Comparison of ENCODE assay signal across 8 mouse cellular contexts in genomic region chr1:59592876-59593275, GRCm38 (mm10).
DNase-seq lines count a peak whose midpoint lies in the region; ATAC-seq and TF ChIP-seq lines count a peak whose summit lies in the region.

No protein-coding gene starts in this region.

- peaks cover 40% of the 10 kb centered on the region for H3K27me3 ChIP-seq in heart, embryonic 11.5 days (ENCODE audit: control insufficient read depth, insufficient read depth, low read length)
- peaks cover 52% of the 10 kb centered on the region for H3K27me3 ChIP-seq in embryonic facial prominence, embryonic 10.5 days (replicated peaks; ENCODE audit: low read depth, poor library complexity, severe bottlenecking)
- H3K27me3 ChIP-seq in hindbrain, postnatal 0 days (ENCODE audit: insufficient read depth, low read length) = no peaks in the 10 kb centered on the region
- peaks cover 39% of the 10 kb centered on the region for H3K27me3 ChIP-seq in midbrain, embryonic 13.5 days

- H3K27ac ChIP-seq in heart, embryonic 11.5 days (ENCODE audit: low read depth, low read length) = no peak overlapping the region
- H3K27ac ChIP-seq in embryonic facial prominence, embryonic 10.5 days (replicated peaks) = no peak overlapping the region
- H3K27ac ChIP-seq in hindbrain, postnatal 0 days = no peak overlapping the region
- 0 out of 2 replicates have a peak overlapping the region, but pooled peaks have one; percentile 14 for H3K27ac ChIP-seq in midbrain, embryonic 13.5 days

- no peak for ATAC-seq in heart, embryonic 11.5 days (replicated peaks; ENCODE audit: insufficient number of reproducible peaks, low FRiP score, low TSS enrichment)
- no peak for ATAC-seq in hindbrain, postnatal 0 days
- peak; percentile 74 for ATAC-seq in midbrain, embryonic 13.5 days
- ATAC-seq in erythroblast, adult 5-6 weeks (replicated peaks; ENCODE audit: low FRiP score, poor library complexity, severe bottlenecking) = no peak

- 29% methylated on average over 12 of the region's 12 CpGs for WGBS in heart, embryonic 11.5 days (ENCODE audit: insufficient replicate concordance)
- WGBS in embryonic facial prominence, embryonic 10.5 days = 26% methylated on average over 12 of the region's 12 CpGs
- WGBS in hindbrain, postnatal 0 days = 14% methylated on average over 12 of the region's 12 CpGs
- 7% methylated on average over 12 of the region's 12 CpGs for WGBS in midbrain, embryonic 13.5 days

- TF ChIP-seq CTCF in hindbrain, postnatal 0 days (IDR thresholded peaks at IDR 0.05; ENCODE audit: low read depth) = no peak

- no peak for DNase-seq in heart, adult 9 months (ENCODE audit: low spot score in 2 of 2)
- no peak for DNase-seq in embryonic facial prominence, embryonic 10.5 days (ENCODE audit: low spot score)
- peak; percentile 17 for DNase-seq in hindbrain, postnatal 0 days (ENCODE audit: low spot score)
- no peak for DNase-seq in cerebellum, adult 9-11 months
- DNase-seq in gastrocnemius, postnatal 4 days (ENCODE audit: low spot score in 2 of 2) = no peak

- H3K9me3 ChIP-seq in heart, embryonic 11.5 days (replicated peaks; ENCODE audit: control insufficient read depth, low read length) = no peaks in the 10 kb centered on the region
- H3K9me3 ChIP-seq in embryonic facial prominence, embryonic 10.5 days = no peaks in the 10 kb centered on the region
- no peaks in the 10 kb centered on the region for H3K9me3 ChIP-seq in hindbrain, postnatal 0 days (ENCODE audit: low read length)
- H3K9me3 ChIP-seq in midbrain, embryonic 13.5 days = no peaks in the 10 kb centered on the region

- H3K4me1 ChIP-seq in heart, embryonic 11.5 days (ENCODE audit: control insufficient read depth, insufficient read depth, low read length) = peaks cover 11% of the 10 kb centered on the region; the same call in 1 of the 2 replicates
- H3K4me1 ChIP-seq in embryonic facial prominence, embryonic 10.5 days = peaks cover 16% of the 10 kb centered on the region
- no peaks in the 10 kb centered on the region; the same call in 1 of the 2 replicates for H3K4me1 ChIP-seq in hindbrain, postnatal 0 days (ENCODE audit: insufficient read depth, low read length)
- peaks cover 24% of the 10 kb centered on the region for H3K4me1 ChIP-seq in midbrain, embryonic 13.5 days (replicated peaks)

- H3K4me3 ChIP-seq in heart, embryonic 11.5 days (ENCODE audit: low read depth, low read length) = 0 out of 2 replicates have a peak overlapping the region, but pooled peaks have one; percentile 11
- peak overlapping the region; percentile 27; the same call in 1 of the 2 replicates for H3K4me3 ChIP-seq in embryonic facial prominence, embryonic 10.5 days
- H3K4me3 ChIP-seq in hindbrain, postnatal 0 days (ENCODE audit: low read length) = no peak overlapping the region
- H3K4me3 ChIP-seq in midbrain, embryonic 13.5 days (replicated peaks) = peak overlapping the region; percentile 14

- H3K36me3 ChIP-seq in heart, embryonic 11.5 days (ENCODE audit: control insufficient read depth, insufficient read depth, low read length) = no peaks in the 10 kb centered on the region
- H3K36me3 ChIP-seq in embryonic facial prominence, embryonic 10.5 days (replicated peaks) = no peaks in the 10 kb centered on the region
- H3K36me3 ChIP-seq in hindbrain, postnatal 0 days (ENCODE audit: insufficient read depth, low read length) = no peaks in the 10 kb centered on the region
- no peaks in the 10 kb centered on the region for H3K36me3 ChIP-seq in midbrain, embryonic 13.5 days

- peak overlapping the region; percentile 51 for H3K4me2 ChIP-seq in heart, embryonic 11.5 days
- H3K4me2 ChIP-seq in hindbrain, postnatal 0 days (ENCODE audit: low read depth, low read length) = peak overlapping the region; percentile 32
- peak overlapping the region; percentile 45 for H3K4me2 ChIP-seq in midbrain, embryonic 13.5 days (replicated peaks)

- H3K9ac ChIP-seq in heart, embryonic 11.5 days (ENCODE audit: low read depth, low read length) = no peak overlapping the region
- H3K9ac ChIP-seq in hindbrain, postnatal 0 days (replicated peaks; ENCODE audit: low read length) = no peak overlapping the region
- H3K9ac ChIP-seq in midbrain, embryonic 13.5 days (replicated peaks) = no peak overlapping the region
